Comparison of ENCODE assay signal across 9 mouse cellular contexts in genomic region chr4:154639126-154639525, GRCm38 (mm10). TPM values are rescaled to one million over a fixed set of nuclear protein-coding genes. Genes with fewer than 3 reads are reported as not detected.
DNase-seq lines count a peak whose midpoint lies in the region; ATAC-seq lines count a peak whose summit lies in the region.
"Had no signal": no experiment of that assay in that cellular context is flagged by ENCODE, and none has a peak within 500 bp of the region (broad histone marks: within the 10 kb centered on the region; RNA-seq: fewer than 3 reads in every experiment).

No protein-coding gene starts in this region.

- no peaks in the 10 kb centered on the region for H3K9me3 ChIP-seq in forebrain, embryonic 16.5 days (ENCODE audit: control insufficient read depth, low read length)
- H3K9me3 ChIP-seq: megakaryocyte, embryonic 14.5 days had no signal

- no peaks in the 10 kb centered on the region for H3K36me3 ChIP-seq in forebrain, embryonic 16.5 days (ENCODE audit: control insufficient read depth, insufficient read depth)

- peak overlapping the region; percentile 10; the same call in 1 of the 2 replicates for H3K9ac ChIP-seq in forebrain, embryonic 16.5 days (replicated peaks; ENCODE audit: low read depth, low read length)

- H3K27ac ChIP-seq in forebrain, embryonic 16.5 days (ENCODE audit: low read length), result no peak overlapping the region

- WGBS in forebrain, embryonic 16.5 days, result 9% methylated on average over 7 of the region's 7 CpGs

- peak; percentile 60 for DNase-seq in adrenal gland, postnatal 10 days
- DNase-seq in adrenal gland, adult 8-10 months, result no peak
- DNase-seq in kidney, adult 8-10 months, result peak; percentile 67 to 68
- DNase-seq in lung, postnatal 4 days, result peak; percentile 57 to 69
- DNase-seq in testis, postnatal 10 days (ENCODE audit: low spot score), result no peak
- DNase-seq in spleen, adult 12 weeks (ENCODE audit: low spot score), result no peak
- DNase-seq in layer of hippocampus, postnatal 36 days, result no peak

- peak overlapping the region; percentile 41 for H3K4me2 ChIP-seq in forebrain, embryonic 16.5 days (ENCODE audit: low read length)

- H3K4me3 ChIP-seq in forebrain, embryonic 16.5 days (replicated peaks; ENCODE audit: low read length), result peak overlapping the region; percentile 20
- H3K4me3 ChIP-seq: megakaryocyte, embryonic 14.5 days had no signal

- ATAC-seq in forebrain, embryonic 16.5 days, result no peak

- H3K27me3 ChIP-seq in forebrain, embryonic 16.5 days (replicated peaks; ENCODE audit: control insufficient read depth, insufficient read depth, low read length), result peaks cover 23% of the 10 kb centered on the region

- peaks cover 60% of the 10 kb centered on the region for H3K4me1 ChIP-seq in forebrain, embryonic 16.5 days (replicated peaks; ENCODE audit: control insufficient read depth, insufficient read depth, low read length)

RNA-seq across cellular contexts. Expression of gene Prdm16, which starts 2.5 kb away (rescaled TPM):
- 10 to 100 TPM in 1 of 2 experiments, 1 to 10 TPM in 1; 9.0 to 17.8 TPM for total RNA-seq in adrenal gland, postnatal 10 days (2021)
- 1 to 10 TPM; 2.9 to 5.5 (median 3.8) TPM for total RNA-seq in adrenal gland, adult 8-10 months (2022)
- polyA plus RNA-seq in forebrain, embryonic 16.5 days (2015; fragmentation: Nextera tagmentation; extraction: Ambion mirVana), result 29.8 and 35.0 TPM in 2 replicates
- 10 to 100 TPM in 1 of 2 experiments, 1 to 10 TPM in 1; 9.4 to 11.8 TPM for total RNA-seq in layer of hippocampus, postnatal 36 days (2021)

RNA-seq across cellular contexts. Expression of gene Actrt2, which starts 28.5 kb away (rescaled TPM):
- not detected for total RNA-seq in adrenal gland, postnatal 10 days (2021)
- not detected for total RNA-seq in adrenal gland, adult 8-10 months (2022)
- polyA plus RNA-seq in forebrain, embryonic 16.5 days (2015; fragmentation: Nextera tagmentation; extraction: Ambion mirVana), result not detected in 2 replicates
- total RNA-seq in layer of hippocampus, postnatal 36 days (2021), result not detected

Comparison
In these comparisons a context has a peak if more than half of its experiments do, and no peak if none do; other contexts are left out.
1. DNase-seq: peak in adrenal gland, postnatal 10 days (single experiment), kidney, adult 8-10 months (2 of 2) and lung, postnatal 4 days (2 of 2); none in adrenal gland, adult 8-10 months (single experiment), testis, postnatal 10 days (single experiment), spleen, adult 12 weeks (single experiment) and layer of hippocampus, postnatal 36 days (0 of 2).